Mouse (Mus musculus): Measurements from ENCODE around the gene Ggt5.

Gene Ggt5

GRCm38 (mm10) chr10:75650306-75650902 is 61.3 kb downstream of the Ggt5 start:
- DNase-seq (ENCODE audit: low spot score in 2 of 2), result no peak

- DNase-seq (ENCODE audit: low spot score in 2 of 2), result no peak
Observed at GRCm38 (mm10) chr10:75651381-75652068, 62.4 kb downstream of the Ggt5 start.

- no peak for DNase-seq (ENCODE audit: low spot score in 2 of 2)
Observed at GRCm38 (mm10) chr10:75654053-75654452, 64.9 kb downstream of the Ggt5 start.

- no peak for DNase-seq (ENCODE audit: low spot score in 2 of 2)
Observed at GRCm38 (mm10) chr10:75657165-75657564, 68.0 kb downstream of the Ggt5 start.

GRCm38 (mm10) chr10:75657772-75658171 is 68.6 kb downstream of the Ggt5 start:
- no peak for DNase-seq (ENCODE audit: low spot score in 2 of 2)

GRCm38 (mm10) chr10:75661381-75661780 is 72.2 kb downstream of the Ggt5 start:
- DNase-seq (ENCODE audit: low spot score in 2 of 2), result no peak

- DNase-seq (ENCODE audit: low spot score in 2 of 2), result no peak
Observed at GRCm38 (mm10) chr10:75661876-75662275, 72.7 kb downstream of the Ggt5 start.

GRCm38 (mm10) chr10:75662575-75662974 is 73.4 kb downstream of the Ggt5 start:
- DNase-seq (ENCODE audit: low spot score in 2 of 2), result no peak

- no peak for DNase-seq (ENCODE audit: low spot score in 2 of 2)
Observed at GRCm38 (mm10) chr10:75664673-75665270, 75.6 kb downstream of the Ggt5 start.

GRCm38 (mm10) chr10:75666451-75667030 is 77.4 kb downstream of the Ggt5 start:
- DNase-seq (ENCODE audit: low spot score in 2 of 2), result no peak

Measured in spleen, postnatal 36 days (tissue).